Mouse (Mus musculus) stomach, postnatal 0 days (tissue): ENCODE results near the gene C1qa. TPM values are rescaled to one million over a fixed set of nuclear protein-coding genes. Genes with fewer than 3 reads are reported as not detected.

Source experiments
- ATAC-seq: fragments of 200-750 bp; cut with Nextera tagmentation; 2 replicates; pipeline ENCODE4 v1.8.0; 2017; ENCODE audit not compliant: low FRiP score, low TSS enrichment
- DNase-seq: peaks from one replicate; pipeline ENCODE4 v3.0.0-alpha.2; 2016; ENCODE audit warnings: low spot score
- H3K27ac ChIP-seq: fragments of 300-500 bp; sonication (generic); replicated peaks from 2 replicates; pipeline ENCODE4 v1.5.1; 2014; ENCODE audit warnings: mild to moderate bottlenecking, control low read depth
- H3K27me3 ChIP-seq: fragments of 300-500 bp; sonication (generic); 2 replicates; pipeline ENCODE4 v1.6.1; 2014; ENCODE audit warnings: low read length; ENCODE audit not compliant: control insufficient read depth, insufficient read depth
- H3K36me3 ChIP-seq: fragments of 300-500 bp; sonication (generic); 2 replicates; pipeline ENCODE4 v1.6.1; 2014; ENCODE audit warnings: low read length, mixed read lengths; ENCODE audit not compliant: control insufficient read depth, insufficient read depth
- H3K4me1 ChIP-seq: fragments of 300-500 bp; sonication (generic); replicated peaks from 2 replicates; pipeline ENCODE4 v1.6.1; 2014; ENCODE audit warnings: antibody characterized with exemption; ENCODE audit not compliant: control insufficient read depth, insufficient read depth
- H3K4me2 ChIP-seq: fragments of 300-500 bp; sonication (generic); replicated peaks from 2 replicates; pipeline ENCODE4 v1.6.1; 2014; ENCODE audit warnings: low read depth, mild to moderate bottlenecking, control low read depth, moderate library complexity
- H3K4me3 ChIP-seq: fragments of 300-500 bp; sonication (generic); 2 replicates; pipeline ENCODE4 v1.5.1; 2014; ENCODE audit warnings: low read depth, low read length, control low read depth
- H3K9ac ChIP-seq: fragments of 300-500 bp; sonication (generic); 2 replicates; pipeline ENCODE4 v1.6.1; 2014; ENCODE audit warnings: mild to moderate bottlenecking, low read length, control low read depth, mixed read lengths
- H3K9me3 ChIP-seq: fragments of 300-500 bp; sonication (generic); 2 replicates; pipeline ENCODE4 v1.6.1; 2016; ENCODE audit warnings: low read length; ENCODE audit not compliant: control insufficient read depth
- CTCF ChIP-seq: IDR thresholded peaks from 2 replicates; pipeline ENCODE4 v1.5.1; 2016; ENCODE audit warnings: antibody characterized with exemption, low read depth, mild to moderate bottlenecking, moderate library complexity
- EP300 ChIP-seq: optimal IDR thresholded peaks from 2 replicates; pipeline ENCODE3; 2016; ENCODE audit warnings: antibody characterized with exemption
- WGBS: fragments of 180-500 bp; shearing (Covaris S2); extraction: QIAGEN DNeasy Blood & Tissue Kit; methylation state at CpG from one replicate; pipeline ENCODE4 v1.1.7; 2014; 5-methylcytosine and 5-hydroxymethylcytosine counted together
- polyA plus RNA-seq: library from polyadenylated mRNA; unstranded; fragments of >200 nt; fragmentation: Nextera tagmentation; extraction: Ambion mirVana; gene quantifications from 2 replicates; pipeline ENCODE4 v1.2.1, GENCODE M21; 2015

The C1qa gene
- polyA plus RNA-seq, 1 experiment from 2014 or later: 49.7 TPM

- TF ChIP-seq EP300: no peak
- TF ChIP-seq CTCF: no peak
- WGBS: 71% methylated on average over 3 of the region's 3 CpGs
Measured at GRCm38 (mm10) chr4:136919526-136919925, 20.9 kb upstream of the C1qa start.

GRCm38 (mm10) chr4:136918834-136919233 is 20.2 kb upstream of the C1qa start:
- no peak for DNase-seq
- Histone ChIP-seq H3K4me1 (no peaks in the 10 kb centered on the region), H3K27me3 (no peaks in the 10 kb centered on the region), H3K9me3 (no peaks in the 10 kb centered on the region), H3K27ac (no peak overlapping the region), H3K36me3 (no peaks in the 10 kb centered on the region), H3K9ac (no peak overlapping the region), H3K4me2 (no peak overlapping the region), H3K4me3 (no peak overlapping the region)
- no peak for TF ChIP-seq EP300
- TF ChIP-seq CTCF: no peak
- no peak for ATAC-seq
- 86% methylated on average over 8 of the region's 8 CpGs for WGBS

More at GRCm38 (mm10) chr4:136919526-136919925, 20.9 kb upstream of the C1qa start:
- no peaks in the 10 kb centered on the region for H3K36me3 ChIP-seq
- no peaks in the 10 kb centered on the region for H3K4me1 ChIP-seq
- H3K9ac ChIP-seq: no peak overlapping the region
- no peaks in the 10 kb centered on the region for H3K27me3 ChIP-seq
- DNase-seq (no peak), ATAC-seq (no peak)
- no peaks in the 10 kb centered on the region for H3K9me3 ChIP-seq
- no peak overlapping the region for H3K4me2 ChIP-seq
- H3K4me3 ChIP-seq: no peak overlapping the region
- no peak overlapping the region for H3K27ac ChIP-seq

- ATAC-seq: no peak
Measured at GRCm38 (mm10) chr4:136917165-136917524, 18.5 kb upstream of the C1qa start.

GRCm38 (mm10) chr4:136916359-136917164 is 18.0 kb upstream of the C1qa start:
- ATAC-seq (no peak), DNase-seq (no peak)
- no peaks in the 10 kb centered on the region for H3K9me3 ChIP-seq
- no peaks in the 10 kb centered on the region for H3K36me3 ChIP-seq
- no peak overlapping the region for H3K9ac ChIP-seq
- no peak overlapping the region for H3K4me2 ChIP-seq
- H3K27ac ChIP-seq: no peak overlapping the region
- no peak overlapping the region for H3K4me3 ChIP-seq
- no peak for TF ChIP-seq EP300
- TF ChIP-seq CTCF: no peak
- no peaks in the 10 kb centered on the region for H3K27me3 ChIP-seq
- H3K4me1 ChIP-seq: no peaks in the 10 kb centered on the region
- whole genome bisulfite sequencing: 65% methylated on average over 20 of the region's 20 CpGs

More at GRCm38 (mm10) chr4:136917165-136917524, 18.5 kb upstream of the C1qa start:
- Histone ChIP-seq H3K27me3 (no peaks in the 10 kb centered on the region), H3K27ac (no peak overlapping the region), H3K9me3 (no peaks in the 10 kb centered on the region), H3K9ac (no peak overlapping the region), H3K4me2 (no peak overlapping the region), H3K4me3 (no peak overlapping the region), H3K4me1 (no peaks in the 10 kb centered on the region), H3K36me3 (no peaks in the 10 kb centered on the region)
- no peak for DNase-seq
- no peak for TF ChIP-seq EP300
- no peak for TF ChIP-seq CTCF
- WGBS: 31% methylated on average over 7 of the region's 7 CpGs

GRCm38 (mm10) chr4:136912841-136913240 is 14.2 kb upstream of the C1qa start:
- ATAC-seq (no peak), DNase-seq (no peak)
- Histone ChIP-seq H3K9me3 (no peaks in the 10 kb centered on the region), H3K4me2 (no peak overlapping the region), H3K4me3 (no peak overlapping the region), H3K27me3 (no peaks in the 10 kb centered on the region), H3K36me3 (no peaks in the 10 kb centered on the region), H3K4me1 (no peaks in the 10 kb centered on the region), H3K9ac (no peak overlapping the region), H3K27ac (no peak overlapping the region)
- WGBS: 19% methylated on average over 9 of the region's 9 CpGs
- no peak for TF ChIP-seq EP300
- TF ChIP-seq CTCF: no peak

GRCm38 (mm10) chr4:136911804-136912203 is 13.2 kb upstream of the C1qa start:
- Histone ChIP-seq H3K27me3 (no peaks in the 10 kb centered on the region), H3K4me1 (no peaks in the 10 kb centered on the region), H3K4me2 (no peak overlapping the region), H3K9me3 (no peaks in the 10 kb centered on the region), H3K36me3 (no peaks in the 10 kb centered on the region), H3K9ac (no peak overlapping the region), H3K4me3 (no peak overlapping the region), H3K27ac (no peak overlapping the region)
- ATAC-seq (no peak), DNase-seq (no peak)
- 24% methylated on average over 9 of the region's 9 CpGs for WGBS
- no peak for TF ChIP-seq CTCF
